Mouse (Mus musculus) stomach, embryonic 15.5 days (tissue): Measurements from ENCODE around the gene Mfsd9. TPM values are rescaled to one million over a fixed set of nuclear protein-coding genes. Genes with fewer than 3 reads are reported as not detected.
A peak's percentile ranks its signal among the peaks of the same experiment; 100 is the strongest.

Experiments used
- ATAC-seq: fragments of 200-750 bp; cut with Nextera tagmentation; 2 replicates; pipeline ENCODE4 v1.8.0; 2017; ENCODE audit warnings: low read depth, moderate number of reproducible peaks, moderate TSS enrichment; ENCODE audit not compliant: insufficient read depth, low FRiP score
- H3K27ac ChIP-seq: fragments of 300-500 bp; sonication (generic); 2 replicates; pipeline ENCODE4 v1.5.1; 2015; ENCODE audit warnings: mild to moderate bottlenecking, inconsistent platforms
- H3K27me3 ChIP-seq: fragments of 300-500 bp; sonication (generic); replicated peaks from 2 replicates; pipeline ENCODE4 v1.6.1; 2015; ENCODE audit warnings: inconsistent platforms
- H3K36me3 ChIP-seq: fragments of 300-500 bp; sonication (generic); 2 replicates; pipeline ENCODE4 v1.6.1; 2015; ENCODE audit warnings: inconsistent platforms
- H3K4me1 ChIP-seq: fragments of 300-500 bp; sonication (generic); 2 replicates; pipeline ENCODE4 v1.6.1; 2015; ENCODE audit warnings: inconsistent platforms
- H3K4me2 ChIP-seq: fragments of 300-500 bp; sonication (generic); 2 replicates; pipeline ENCODE4 v1.6.1; 2015; ENCODE audit warnings: mild to moderate bottlenecking, inconsistent platforms
- H3K4me3 ChIP-seq: fragments of 300-500 bp; sonication (generic); replicated peaks from 2 replicates; pipeline ENCODE4 v1.5.1; 2015; ENCODE audit warnings: inconsistent platforms
- H3K9ac ChIP-seq: fragments of 300-500 bp; sonication (generic); 2 replicates; pipeline ENCODE4 v1.6.1; 2015; ENCODE audit warnings: inconsistent platforms
- H3K9me3 ChIP-seq: fragments of 300-500 bp; sonication (generic); 2 replicates; pipeline ENCODE4 v1.6.1; 2016; ENCODE audit warnings: inconsistent platforms
- WGBS: fragments of 180-500 bp; shearing (Covaris S2); methylation state at CpG from one replicate; pipeline ENCODE4 v1.1.7; 2015; 5-methylcytosine and 5-hydroxymethylcytosine counted together
- polyA plus RNA-seq: library from polyadenylated mRNA; unstranded; fragments of >200 nt; fragmentation: Nextera tagmentation; extraction: Ambion mirVana; gene quantifications from 2 replicates; pipeline ENCODE4 v1.2.1, GENCODE M21; 2015

Gene Mfsd9
- polyA plus RNA-seq, 1 experiment from 2014 or later, result 3.2 TPM

DNA sequence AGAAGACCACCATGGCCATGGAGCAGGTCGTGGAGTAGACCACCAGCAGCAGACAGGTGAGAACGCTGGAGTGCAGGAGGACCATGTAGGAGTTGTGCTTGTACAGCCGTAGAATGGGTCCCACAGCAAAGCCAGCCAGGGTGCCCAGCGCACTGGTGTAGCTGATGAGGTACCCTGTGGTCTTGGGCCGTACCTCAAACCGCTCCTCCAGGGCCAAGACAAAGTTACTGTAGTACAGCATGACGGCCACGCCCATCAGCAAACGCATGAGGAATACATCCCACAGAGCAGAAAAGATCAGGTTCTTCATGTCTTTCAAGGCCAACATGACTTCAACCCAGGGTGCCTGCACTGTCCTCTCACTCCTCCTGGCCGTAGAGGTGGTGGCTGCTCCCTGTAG lies 16.4 kb downstream of the Mfsd9 start:
- peaks cover 6% of the 10 kb centered on the region; the same call in 1 of the 2 replicates for H3K36me3 ChIP-seq
- no peak overlapping the region for H3K27ac ChIP-seq
- 93% methylated on average over 10 of the region's 10 CpGs for WGBS
- no peak overlapping the region for H3K9ac ChIP-seq
- H3K4me2 ChIP-seq, result no peak overlapping the region
- no peak overlapping the region for H3K4me3 ChIP-seq
- H3K4me1 ChIP-seq, result no peaks in the 10 kb centered on the region
- no peak for ATAC-seq
- no peaks in the 10 kb centered on the region for H3K9me3 ChIP-seq
- H3K27me3 ChIP-seq, result no peaks in the 10 kb centered on the region

DNA sequence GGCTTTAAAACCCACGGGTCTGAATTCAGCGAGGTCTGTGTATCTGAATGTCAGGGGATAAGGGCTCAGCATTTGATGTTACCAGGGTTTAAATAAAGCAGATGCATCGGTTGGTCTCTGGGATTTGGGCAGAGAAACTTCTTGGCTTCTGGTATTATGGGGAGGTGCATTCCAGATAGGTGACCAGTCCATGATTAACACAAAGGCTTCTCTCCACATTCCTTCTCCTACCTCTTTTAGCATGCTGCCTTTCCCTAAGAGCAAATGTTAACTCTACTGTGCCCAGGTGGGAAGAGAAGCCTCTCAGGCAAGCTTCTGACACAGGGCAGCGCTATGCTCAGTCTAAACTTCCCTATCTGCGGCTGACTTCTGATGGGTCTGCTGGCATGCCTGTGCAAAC lies 17.3 kb downstream of the Mfsd9 start:
- Histone ChIP-seq H3K27me3 (no peaks in the 10 kb centered on the region), H3K9ac (no peak overlapping the region), H3K36me3 (no peaks in the 10 kb centered on the region), H3K27ac (no peak overlapping the region), H3K9me3 (no peaks in the 10 kb centered on the region), H3K4me3 (no peak overlapping the region), H3K4me1 (no peaks in the 10 kb centered on the region), H3K4me2 (no peak overlapping the region)
- WGBS, result 81% methylated on average over 5 of the region's 5 CpGs
- no peak for ATAC-seq

GRCm38 (mm10) chr1:40771196-40771970 lies 19.1 kb downstream of the Mfsd9 start:
- no peaks in the 10 kb centered on the region for H3K36me3 ChIP-seq
- H3K9ac ChIP-seq, result no peak overlapping the region
- no peak overlapping the region for H3K4me3 ChIP-seq
- no peaks in the 10 kb centered on the region for H3K9me3 ChIP-seq
- H3K27me3 ChIP-seq, result no peaks in the 10 kb centered on the region
- H3K27ac ChIP-seq, result no peak overlapping the region
- H3K4me1 ChIP-seq, result no peaks in the 10 kb centered on the region
- no peak overlapping the region for H3K4me2 ChIP-seq
- ATAC-seq, result peak; percentile 65; the same call in 1 of the 2 replicates
- 90% methylated on average over 7 of the region's 7 CpGs for WGBS

GRCm38 (mm10) chr1:40769331-40769894 lies 21.1 kb downstream of the Mfsd9 start:
- ATAC-seq, result no peak
- no peaks in the 10 kb centered on the region for H3K9me3 ChIP-seq
- WGBS, result 71% methylated on average over 4 of the region's 4 CpGs
- no peaks in the 10 kb centered on the region for H3K27me3 ChIP-seq
- no peak overlapping the region for H3K9ac ChIP-seq
- no peaks in the 10 kb centered on the region for H3K4me1 ChIP-seq
- H3K36me3 ChIP-seq, result no peaks in the 10 kb centered on the region
- no peak overlapping the region for H3K4me3 ChIP-seq
- H3K27ac ChIP-seq, result no peak overlapping the region
- H3K4me2 ChIP-seq, result no peak overlapping the region

DNA sequence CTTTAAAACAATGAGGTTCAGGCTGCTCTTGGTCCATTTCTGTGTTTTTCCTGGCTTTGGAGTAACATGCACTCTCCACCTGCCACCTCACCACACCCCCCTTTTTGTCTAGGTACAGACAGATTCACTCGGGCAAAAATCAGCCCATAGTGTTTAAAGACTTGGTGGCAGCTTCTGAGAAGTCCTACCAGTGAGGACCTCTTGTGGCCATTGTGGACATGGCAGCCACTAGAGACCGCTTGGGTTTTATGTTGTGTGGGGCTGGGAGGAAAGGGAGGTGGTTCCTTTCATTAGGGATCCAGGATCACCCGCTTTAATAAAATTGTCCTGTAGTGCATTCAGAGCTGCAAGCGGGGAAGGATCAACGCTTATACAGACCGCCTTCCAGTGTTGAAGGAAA lies 21.9 kb downstream of the Mfsd9 start:
- no peak overlapping the region for H3K27ac ChIP-seq
- H3K4me1 ChIP-seq, result no peaks in the 10 kb centered on the region
- no peak for ATAC-seq
- no peak overlapping the region for H3K9ac ChIP-seq
- no peak overlapping the region for H3K4me2 ChIP-seq
- H3K36me3 ChIP-seq, result no peaks in the 10 kb centered on the region
- WGBS, result 28% methylated on average over 6 of the region's 6 CpGs
- no peak overlapping the region for H3K4me3 ChIP-seq
- no peaks in the 10 kb centered on the region for H3K9me3 ChIP-seq
- no peaks in the 10 kb centered on the region for H3K27me3 ChIP-seq

GRCm38 (mm10) chr1:40767588-40767987 lies 22.9 kb downstream of the Mfsd9 start:
- H3K36me3 ChIP-seq, result no peaks in the 10 kb centered on the region
- no peaks in the 10 kb centered on the region for H3K27me3 ChIP-seq
- no peak overlapping the region for H3K27ac ChIP-seq
- no peak for ATAC-seq
- WGBS, result 86% methylated on average over 18 of the region's 18 CpGs
- no peak overlapping the region for H3K9ac ChIP-seq
- H3K4me2 ChIP-seq, result no peak overlapping the region
- H3K9me3 ChIP-seq, result no peaks in the 10 kb centered on the region
- no peaks in the 10 kb centered on the region for H3K4me1 ChIP-seq
- no peak overlapping the region for H3K4me3 ChIP-seq

GRCm38 (mm10) chr1:40765521-40765920 lies 25.0 kb downstream of the Mfsd9 start:
- no peaks in the 10 kb centered on the region for H3K27me3 ChIP-seq
- H3K4me1 ChIP-seq, result no peaks in the 10 kb centered on the region
- no peak overlapping the region for H3K27ac ChIP-seq
- no peaks in the 10 kb centered on the region for H3K9me3 ChIP-seq
- 83% methylated on average over 12 of the region's 12 CpGs for WGBS
- no peak overlapping the region for H3K4me2 ChIP-seq
- ATAC-seq, result no peak
- no peak overlapping the region for H3K4me3 ChIP-seq
- no peak overlapping the region for H3K9ac ChIP-seq
- H3K36me3 ChIP-seq, result no peaks in the 10 kb centered on the region

- Histone ChIP-seq H3K27me3 (no peaks in the 10 kb centered on the region), H3K4me3 (no peak overlapping the region), H3K4me2 (no peak overlapping the region), H3K27ac (no peak overlapping the region), H3K36me3 (no peaks in the 10 kb centered on the region), H3K9ac (no peak overlapping the region), H3K4me1 (no peaks in the 10 kb centered on the region), H3K9me3 (no peaks in the 10 kb centered on the region)
- ATAC-seq, result no peak
- WGBS, result 82% methylated on average over 15 of the region's 15 CpGs
Observed at GRCm38 (mm10) chr1:40764701-40765275, 25.7 kb downstream of the Mfsd9 start.

GRCm38 (mm10) chr1:40764042-40764441 lies 26.4 kb downstream of the Mfsd9 start:
- 90% methylated on average over 1 of the region's 1 CpGs for WGBS
- ATAC-seq, result no peak
- Histone ChIP-seq H3K4me2 (no peak overlapping the region), H3K27ac (no peak overlapping the region), H3K27me3 (no peaks in the 10 kb centered on the region), H3K36me3 (no peaks in the 10 kb centered on the region), H3K9me3 (no peaks in the 10 kb centered on the region), H3K4me1 (no peaks in the 10 kb centered on the region), H3K9ac (no peak overlapping the region), H3K4me3 (no peak overlapping the region)

DNA sequence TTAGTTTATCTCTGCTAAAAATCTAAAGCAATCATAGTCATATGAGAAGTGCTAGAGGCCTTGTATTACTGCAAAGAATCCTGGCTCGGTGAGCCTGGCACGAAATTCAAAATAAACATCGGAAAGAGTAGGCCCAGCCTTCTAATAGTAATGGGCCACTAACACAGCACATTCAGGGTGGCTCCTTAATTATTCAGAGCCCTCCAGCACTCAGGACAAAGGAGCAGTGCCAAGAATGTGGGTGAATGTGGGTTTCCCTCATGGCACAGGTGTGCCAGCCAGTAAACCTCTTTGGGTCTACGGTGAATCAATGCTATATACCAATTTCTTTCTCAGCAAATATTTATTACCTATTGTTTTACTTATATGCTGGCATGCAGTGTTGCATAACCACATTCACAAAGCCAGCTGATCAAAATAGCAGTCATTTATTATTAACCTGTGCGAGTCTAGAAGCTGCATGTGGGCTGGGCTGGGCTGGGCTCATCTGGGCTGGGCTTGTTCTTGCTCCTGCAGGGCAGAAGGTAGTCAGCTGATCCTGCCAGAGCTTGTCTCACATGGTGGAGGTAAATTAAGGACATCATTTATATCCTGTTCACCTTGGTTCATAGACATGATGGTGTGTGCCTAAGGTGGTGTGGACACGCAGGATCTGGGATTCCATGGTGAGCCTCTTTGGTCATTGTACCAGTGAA lies 30.6 kb downstream of the Mfsd9 start:
- Histone ChIP-seq H3K9ac (no peak overlapping the region), H3K4me3 (no peak overlapping the region), H3K4me2 (no peak overlapping the region), H3K9me3 (no peaks in the 10 kb centered on the region), H3K27me3 (no peaks in the 10 kb centered on the region), H3K4me1 (no peaks in the 10 kb centered on the region), H3K27ac (no peak overlapping the region), H3K36me3 (no peaks in the 10 kb centered on the region)
- ATAC-seq, result no peak
- 75% methylated on average over 6 of the region's 6 CpGs for WGBS

- Histone ChIP-seq H3K9me3 (no peaks in the 10 kb centered on the region), H3K4me1 (no peaks in the 10 kb centered on the region), H3K27me3 (no peaks in the 10 kb centered on the region), H3K4me3 (no peak overlapping the region), H3K27ac (no peak overlapping the region), H3K9ac (no peak overlapping the region), H3K4me2 (no peak overlapping the region), H3K36me3 (no peaks in the 10 kb centered on the region)
- 71% methylated on average over 5 of the region's 5 CpGs for WGBS
- no peak for ATAC-seq
Observed at GRCm38 (mm10) chr1:40746089-40746488, 44.4 kb downstream of the Mfsd9 start.

DNA sequence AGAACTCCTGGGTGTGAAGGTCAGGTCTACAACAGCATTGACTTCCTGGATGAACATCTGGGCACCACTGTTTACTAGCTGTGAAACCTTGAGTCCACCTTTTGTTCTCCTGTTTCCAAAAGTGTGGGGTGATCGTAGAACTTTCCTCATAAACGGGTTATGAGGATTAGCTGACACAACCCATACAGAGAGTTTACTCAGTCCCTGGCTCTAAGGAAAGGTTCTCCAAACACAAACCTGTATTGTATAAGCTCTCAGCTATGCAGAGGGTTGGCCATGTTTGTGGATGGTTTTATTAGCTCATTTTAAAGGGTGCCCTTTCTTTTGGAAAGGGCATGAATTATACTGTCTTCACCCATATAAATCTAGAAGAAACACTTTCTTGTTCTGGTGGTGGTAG lies 49.7 kb downstream of the Mfsd9 start:
- no peak for ATAC-seq
- WGBS, result 66% methylated on average over 2 of the region's 2 CpGs
- no peak overlapping the region for H3K9ac ChIP-seq

More for the DNA sequence above, 49.7 kb downstream of the Mfsd9 start:
- Histone ChIP-seq H3K27ac (no peak overlapping the region), H3K9me3 (no peaks in the 10 kb centered on the region), H3K4me2 (no peak overlapping the region), H3K4me1 (no peaks in the 10 kb centered on the region), H3K4me3 (no peak overlapping the region), H3K36me3 (no peaks in the 10 kb centered on the region), H3K27me3 (no peaks in the 10 kb centered on the region)
